Mouse (Mus musculus) heart, postnatal 0 days (tissue): ENCODE results near the gene Rpl12. TPM values are rescaled to one million over a fixed set of nuclear protein-coding genes. Genes with fewer than 3 reads are reported as not detected.

Experiments
- ATAC-seq: fragments of 200-750 bp; cut with Nextera tagmentation; 2 replicates; pipeline ENCODE4 v1.8.0; 2017; ENCODE audit warnings: low read depth, moderate number of reproducible peaks, moderate library complexity; ENCODE audit not compliant: insufficient read depth
- DNase-seq: peaks from one replicate; pipeline ENCODE4 v3.0.0-alpha.2; 2016; ENCODE audit warnings: low spot score
- H3K27ac ChIP-seq: fragments of 300-500 bp; sonication (generic); 2 replicates; pipeline ENCODE4 v1.5.1; 2014; ENCODE audit warnings: low read depth, mild to moderate bottlenecking
- H3K27me3 ChIP-seq: fragments of 300-500 bp; sonication (generic); 2 replicates; pipeline ENCODE4 v1.6.1; 2014; ENCODE audit warnings: low read length, mixed read lengths; ENCODE audit not compliant: control insufficient read depth, insufficient read depth
- H3K36me3 ChIP-seq: fragments of 300-500 bp; sonication (generic); replicated peaks from 2 replicates; pipeline ENCODE4 v1.6.1; 2014; ENCODE audit warnings: low read length, mixed read lengths; ENCODE audit not compliant: control insufficient read depth, insufficient read depth
- H3K4me1 ChIP-seq: fragments of 300-500 bp; sonication (generic); 2 replicates; pipeline ENCODE4 v1.6.1; 2014; ENCODE audit warnings: antibody characterized with exemption; ENCODE audit not compliant: control insufficient read depth, insufficient read depth
- H3K4me2 ChIP-seq: fragments of 300-500 bp; sonication (generic); 2 replicates; pipeline ENCODE4 v1.6.1; 2014; ENCODE audit warnings: low read depth, mild to moderate bottlenecking, low read length, moderate library complexity
- H3K4me3 ChIP-seq: fragments of 300-500 bp; sonication (generic); 2 replicates; pipeline ENCODE4 v1.5.1; 2014; ENCODE audit warnings: low read depth, low read length
- H3K9ac ChIP-seq: fragments of 300-500 bp; sonication (generic); replicated peaks from 2 replicates; pipeline ENCODE4 v1.6.1; 2014; ENCODE audit warnings: low read depth, low read length, mixed read lengths
- H3K9me3 ChIP-seq: fragments of 300-500 bp; sonication (generic); replicated peaks from 2 replicates; pipeline ENCODE4 v1.6.1; 2016; ENCODE audit warnings: low read length; ENCODE audit not compliant: control insufficient read depth
- CTCF ChIP-seq: IDR thresholded peaks from 2 replicates; pipeline ENCODE4 v1.5.1; 2016; ENCODE audit warnings: antibody characterized with exemption, control low read depth, low read depth
- EP300 ChIP-seq: IDR thresholded peaks from 2 replicates; pipeline ENCODE4 v1.6.1; 2016; ENCODE audit warnings: antibody characterized with exemption, low read depth
- WGBS: fragments of 180-500 bp; shearing (Covaris S2); extraction: QIAGEN DNeasy Blood & Tissue Kit; methylation state at CpG from one replicate; pipeline ENCODE4 v1.1.7; 2014; 5-methylcytosine and 5-hydroxymethylcytosine counted together
- polyA plus RNA-seq: library from polyadenylated mRNA; unstranded; fragments of >200 nt; fragmentation: Nextera tagmentation; extraction: Ambion mirVana; gene quantifications from 2 replicates; pipeline ENCODE4 v1.2.1, GENCODE M21; 2015
- total RNA-seq: library from RNA; depleted of rRNA; stranded (reverse); fragments of >200 nt; gene quantifications from 2 replicates; pipeline ENCODE4 v1.2.3, GENCODE M21; 2014; ENCODE audit warnings: low replicate concordance; rRNA removed

The Rpl12 gene
- total RNA-seq (242 and 255 TPM in 2 replicates), polyA plus RNA-seq (76.9 and 80.1 TPM in 2 replicates)

DNA sequence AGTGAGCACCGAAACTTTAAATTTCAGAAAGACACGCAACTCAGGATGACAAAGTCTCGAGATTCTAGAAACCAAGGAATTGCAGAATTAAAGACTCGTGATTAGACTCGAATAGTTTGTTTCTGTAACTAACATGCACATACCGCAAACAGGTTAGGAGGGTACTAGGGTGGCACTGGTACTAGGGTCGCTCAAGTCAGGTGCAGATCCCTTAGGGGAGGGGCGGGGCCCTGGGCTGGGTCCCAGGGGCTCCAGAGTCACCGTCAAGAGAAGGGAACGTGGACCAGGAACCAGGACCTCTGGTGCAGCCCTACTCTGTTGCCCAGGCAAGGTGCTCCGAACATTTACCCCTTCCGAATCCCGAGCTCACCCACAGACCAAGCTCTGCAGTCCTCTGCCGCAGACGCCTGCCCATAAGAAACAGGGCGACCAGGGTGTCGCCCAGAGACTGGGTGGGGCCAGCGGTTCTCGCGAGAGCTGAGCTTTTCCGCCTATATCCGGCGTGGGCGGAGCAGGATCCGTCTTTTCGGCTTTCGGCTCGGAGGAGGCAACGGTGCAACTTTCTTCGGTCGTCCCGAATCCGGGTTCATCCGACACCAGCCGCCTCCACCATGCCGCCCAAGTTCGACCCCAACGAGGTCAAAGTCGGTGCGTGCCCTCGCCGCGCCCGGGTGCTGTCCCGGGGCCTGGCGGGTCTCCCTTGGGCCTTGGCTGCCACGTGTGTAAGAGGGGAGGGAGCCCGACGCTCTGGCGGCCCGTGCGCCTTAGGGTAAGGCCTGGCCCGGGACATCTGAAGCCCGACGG, at the start of gene Rpl12, which contains the start of gene Lrsam1:
Gene Rpl12, plus strand, starts transcription at position 368 of the 804 bp plus-strand sequence.
Gene Lrsam1, minus strand, starts transcription at position 423 of the 804 bp plus-strand sequence.
- Histone ChIP-seq H3K27ac (peak within 1 kb of the TSS; percentile 88), H3K4me2 (peak within 1 kb of the TSS; percentile 71), H3K4me1 (peaks cover 19% of the 10 kb centered on the region), H3K27me3 (no peaks in the 10 kb centered on the region), H3K4me3 (peak within 1 kb of the TSS; percentile 55), H3K36me3 (peaks cover 34% of the 10 kb centered on the region), H3K9ac (peak within 1 kb of the TSS; percentile 74), H3K9me3 (no peaks in the 10 kb centered on the region)
- 3% methylated on average over 55 of the region's 55 CpGs for WGBS
- TF ChIP-seq EP300: peak; percentile 96
- no peak for TF ChIP-seq CTCF
- DNase-seq: peak; percentile 87
- ATAC-seq: peak; percentile 94

DNA sequence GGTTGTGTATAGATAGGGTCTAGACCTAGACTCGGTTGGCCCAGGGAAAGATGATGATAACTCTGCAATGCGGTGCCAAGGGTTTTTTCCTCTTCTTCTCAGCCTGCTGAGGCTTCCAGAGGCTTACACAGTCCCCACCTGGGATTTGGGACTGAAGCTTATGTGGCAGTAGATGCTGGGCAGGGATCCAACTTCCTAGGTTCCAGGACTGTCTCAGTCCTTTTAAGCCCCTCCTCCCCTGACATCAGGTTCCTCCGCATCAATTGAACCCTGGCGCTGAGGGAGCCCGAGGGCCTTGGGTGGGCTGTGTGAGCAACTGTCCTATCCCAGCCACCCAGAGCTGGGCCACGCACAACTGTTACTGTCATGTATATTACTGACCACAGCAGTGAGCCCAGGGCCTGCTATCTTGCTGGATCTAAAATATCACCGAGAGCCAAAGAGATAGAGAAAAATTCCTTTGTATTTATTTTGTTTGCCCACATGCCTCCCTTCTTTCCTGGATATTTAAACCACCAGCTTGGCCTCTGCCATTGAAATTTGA, 49.6 kb upstream of the Rpl12 start:
- no peak for DNase-seq
- H3K9ac ChIP-seq: no peak overlapping the region
- TF ChIP-seq EP300: no peak
- TF ChIP-seq CTCF: no peak
- 64% methylated on average over 7 of the region's 7 CpGs for WGBS
- H3K27me3 ChIP-seq: no peaks in the 10 kb centered on the region
- no peaks in the 10 kb centered on the region for H3K9me3 ChIP-seq
- H3K4me1 ChIP-seq: peaks cover 37% of the 10 kb centered on the region
- H3K36me3 ChIP-seq: peaks cover 36% of the 10 kb centered on the region
- H3K4me2 ChIP-seq: no peak overlapping the region
- no peak for ATAC-seq
- H3K27ac ChIP-seq: no peak overlapping the region
- H3K4me3 ChIP-seq: no peak overlapping the region

DNA sequence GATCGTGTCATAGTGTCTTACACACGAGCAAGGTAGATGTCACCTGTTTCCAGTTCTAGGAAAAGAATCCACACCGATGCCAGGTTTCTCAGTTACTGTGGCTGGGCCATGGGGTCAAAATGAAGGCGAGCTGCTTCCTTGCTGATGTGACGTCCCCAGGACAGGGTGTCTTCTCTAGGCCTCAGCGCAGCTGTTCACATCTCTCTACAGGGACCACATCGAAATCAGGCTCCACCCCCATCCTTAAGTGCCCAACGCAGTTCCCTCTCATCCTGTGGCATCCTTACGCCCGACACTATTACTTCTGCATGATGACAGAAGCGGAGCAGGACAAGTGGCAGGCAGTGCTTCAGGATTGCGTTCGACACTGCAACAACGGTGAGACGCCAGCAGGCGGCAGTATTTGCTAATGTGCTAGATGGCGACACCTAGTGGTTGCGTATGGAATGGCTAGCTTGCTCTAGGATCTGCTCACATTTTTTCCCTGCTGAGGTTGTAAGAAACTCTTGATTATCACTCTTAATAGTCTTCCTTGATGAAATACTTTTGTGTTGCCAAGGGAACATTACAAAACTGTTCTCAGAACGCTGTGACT, 49.1 kb upstream of the Rpl12 start:
- H3K27ac ChIP-seq: no peak overlapping the region
- no peaks in the 10 kb centered on the region for H3K9me3 ChIP-seq
- no peak overlapping the region for H3K4me2 ChIP-seq
- ATAC-seq (no peak), DNase-seq (peak; percentile 89)
- no peaks in the 10 kb centered on the region for H3K27me3 ChIP-seq
- H3K4me1 ChIP-seq: peaks cover 31% of the 10 kb centered on the region
- WGBS: 28% methylated on average over 19 of the region's 19 CpGs
- TF ChIP-seq EP300 (no peak), CTCF (peak; percentile 100)
- H3K36me3 ChIP-seq: peaks cover 36% of the 10 kb centered on the region
- H3K4me3 ChIP-seq: no peak overlapping the region
- H3K9ac ChIP-seq: no peak overlapping the region

DNA sequence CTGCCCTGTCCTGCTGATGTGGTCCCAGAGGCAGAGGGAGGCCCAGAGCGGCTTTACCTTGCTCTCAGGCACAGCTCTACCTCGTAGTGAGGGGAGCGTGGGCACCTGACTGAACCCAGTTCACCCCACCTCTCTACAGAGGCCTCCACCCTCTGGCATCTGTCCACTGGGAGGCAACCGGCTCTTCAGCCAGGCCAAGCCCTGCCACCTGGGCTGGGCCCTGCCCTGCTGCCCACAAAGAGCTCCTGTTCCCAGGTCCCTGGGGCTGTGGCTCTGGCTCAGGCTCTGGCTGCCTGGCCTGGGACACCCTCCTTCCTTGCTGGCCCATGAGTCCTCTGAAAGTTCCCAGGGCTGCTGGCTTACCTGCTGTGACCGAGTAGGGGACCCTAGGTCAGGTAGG, 47.0 kb upstream of the Rpl12 start:
- peak overlapping the region; percentile 92 for H3K27ac ChIP-seq
- no peaks in the 10 kb centered on the region for H3K27me3 ChIP-seq
- H3K4me3 ChIP-seq: no peak overlapping the region
- DNase-seq (peak; percentile 28), ATAC-seq (peak; percentile 10)
- no peaks in the 10 kb centered on the region for H3K9me3 ChIP-seq
- 46% methylated on average over 5 of the region's 5 CpGs for WGBS
- H3K4me2 ChIP-seq: no peak overlapping the region
- peaks cover 39% of the 10 kb centered on the region for H3K36me3 ChIP-seq
- peak overlapping the region; percentile 61 for H3K9ac ChIP-seq
- TF ChIP-seq EP300 (no peak), CTCF (no peak)
- peaks cover 14% of the 10 kb centered on the region for H3K4me1 ChIP-seq

DNA sequence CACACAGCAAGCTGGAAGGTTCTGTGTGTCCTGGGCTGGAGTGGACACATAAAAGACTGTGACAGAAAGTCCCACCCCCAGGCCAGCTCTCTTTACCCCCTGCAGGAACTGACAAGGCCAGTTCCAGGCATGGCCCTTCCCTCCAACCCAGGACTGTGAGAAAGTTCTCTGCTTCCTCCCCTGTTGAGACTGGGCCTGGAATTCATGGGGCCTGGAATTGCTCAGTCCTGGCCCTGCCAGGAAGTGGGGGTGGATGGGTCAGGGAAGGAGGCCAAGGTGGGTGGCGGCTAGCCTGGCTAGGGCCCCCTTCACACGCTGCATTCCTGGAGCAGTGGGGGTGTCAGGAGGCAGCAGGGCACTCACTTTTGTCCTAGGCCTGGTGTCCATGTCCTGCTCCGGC, 46.5 kb upstream of the Rpl12 start:
- ATAC-seq (peak; percentile 92), DNase-seq (peak; percentile 92)
- Histone ChIP-seq H3K4me1 (peaks cover 14% of the 10 kb centered on the region), H3K4me2 (no peak overlapping the region), H3K9ac (peak overlapping the region; percentile 61), H3K27me3 (no peaks in the 10 kb centered on the region), H3K27ac (peak overlapping the region; percentile 92), H3K4me3 (no peak overlapping the region), H3K36me3 (peaks cover 44% of the 10 kb centered on the region), H3K9me3 (no peaks in the 10 kb centered on the region)
- TF ChIP-seq EP300 (0 out of 2 replicates have a peak, but pooled peaks have one; percentile 44), CTCF (no peak)
- WGBS: 3% methylated on average over 3 of the region's 3 CpGs
